13 mouse cellular contexts compared by ENCODE assay signal in the genomic region with DNA sequence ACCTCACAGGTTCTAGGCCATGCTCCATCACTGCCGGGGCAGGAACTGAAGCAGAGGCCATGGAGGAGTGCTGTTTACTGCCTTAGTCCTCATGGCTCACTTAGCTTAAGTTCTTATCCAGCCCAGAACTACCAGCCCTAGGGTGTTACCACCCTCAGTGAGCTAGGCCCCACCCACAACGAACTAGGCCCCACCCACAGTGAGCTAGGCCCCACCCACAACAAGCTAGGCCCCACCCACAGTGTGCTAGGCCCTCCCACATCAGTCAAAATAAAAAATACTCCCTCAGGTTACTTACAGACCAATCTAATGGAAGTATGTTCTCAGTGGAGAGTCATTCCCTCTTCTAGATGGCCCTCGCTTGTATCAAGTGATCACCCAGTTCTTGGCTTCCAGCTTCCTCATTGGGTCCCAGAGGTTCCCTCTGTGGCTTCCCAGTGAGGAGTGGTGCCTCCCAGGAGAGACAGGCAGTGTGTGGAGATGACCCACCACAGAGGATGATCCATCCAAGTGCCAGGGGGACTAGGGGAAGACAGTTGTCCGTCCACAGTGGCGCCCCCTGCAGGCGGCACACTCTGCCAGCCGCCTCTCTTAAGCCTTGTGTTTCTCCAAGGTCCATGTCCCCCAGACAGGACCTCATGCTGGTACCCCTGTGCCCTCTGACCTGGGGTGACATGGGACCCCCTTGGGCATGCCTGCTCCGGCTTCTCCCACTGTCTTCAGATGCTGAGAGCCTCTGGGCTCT. TPM values are rescaled to one million over a fixed set of nuclear protein-coding genes. Genes with fewer than 3 reads are reported as not detected.
DNase-seq lines count a peak whose midpoint lies in the region; ATAC-seq and TF ChIP-seq lines count a peak whose summit lies in the region.
"Had no signal": no experiment of that assay in that cellular context is flagged by ENCODE, and none has a peak within 500 bp of the region (broad histone marks: within the 10 kb centered on the region; RNA-seq: fewer than 3 reads in every experiment).

No protein-coding gene starts in this region.

- no peak for DNase-seq in heart, postnatal 0 days (ENCODE audit: low spot score)
- no peak for DNase-seq in heart, postnatal 10 days
- no peak for DNase-seq in midbrain, postnatal 0 days (ENCODE audit: low spot score)
- DNase-seq in midbrain, embryonic 10.5 days (ENCODE audit: low spot score): no peak
- peak; percentile 37 for DNase-seq in splenic B cell, adult 2 months (ENCODE audit: low read depth, low spot score)
- DNase-seq in adrenal gland, adult (ENCODE audit: inconsistent age in 2 of 2, low spot score in 1 of 2): no peak
- DNase-seq in right cerebral cortex, adult 2 months (ENCODE audit: low spot score in 2 of 2): no peak
- DNase-seq: embryo, embryonic 11 days; heart, adult 11 months; lung, adult 18-20 months had no signal

- H3K9ac ChIP-seq in heart, postnatal 0 days (replicated peaks; ENCODE audit: low read depth, low read length): no peak overlapping the region
- no peak overlapping the region for H3K9ac ChIP-seq in midbrain, postnatal 0 days (replicated peaks; ENCODE audit: low read length, poor library complexity, severe bottlenecking)
- H3K9ac ChIP-seq: forebrain, embryonic 13.5 days had no signal

- intact Hi-C loops in heart, postnatal 10 days (cut with DNase I): no loop called here

- TF ChIP-seq EP300 in heart, postnatal 0 days (IDR thresholded peaks at IDR 0.05; ENCODE audit: low read depth): no peak

- peaks cover 57% of the 10 kb centered on the region for H3K36me3 ChIP-seq in heart, postnatal 0 days (replicated peaks; ENCODE audit: control insufficient read depth, insufficient read depth, low read length)
- peaks cover 39% of the 10 kb centered on the region for H3K36me3 ChIP-seq in midbrain, postnatal 0 days (ENCODE audit: insufficient read depth, low read length)
- peaks cover 34% of the 10 kb centered on the region for H3K36me3 ChIP-seq in midbrain, embryonic 10.5 days
- H3K36me3 ChIP-seq in splenic B cell, adult 2 months (ENCODE audit: control insufficient read depth, insufficient read depth, low read length, poor library complexity, severe bottlenecking): peaks cover 3% of the 10 kb centered on the region; the same call in 1 of the 2 replicates

- no peaks in the 10 kb centered on the region for H3K27me3 ChIP-seq in heart, postnatal 0 days (ENCODE audit: control insufficient read depth, insufficient read depth, low read length)
- H3K27me3 ChIP-seq in midbrain, postnatal 0 days (ENCODE audit: insufficient read depth, low read length): no peaks in the 10 kb centered on the region
- H3K27me3 ChIP-seq in midbrain, embryonic 10.5 days (ENCODE audit: low read depth, poor library complexity, severe bottlenecking): no peaks in the 10 kb centered on the region
- H3K27me3 ChIP-seq in splenic B cell, adult 2 months (ENCODE audit: control insufficient read depth, insufficient read depth, low read length, poor library complexity, severe bottlenecking): no peaks in the 10 kb centered on the region
- H3K27me3 ChIP-seq: forebrain, embryonic 13.5 days had no signal

- peak; percentile 25; the same call in 1 of the 2 replicates for ATAC-seq in heart, postnatal 0 days (ENCODE audit: insufficient read depth, low read depth)
- no peak for ATAC-seq in midbrain, postnatal 0 days (ENCODE audit: low FRiP score)
- ATAC-seq: forebrain, embryonic 13.5 days had no signal

- 82% methylated on average over 7 of the region's 8 CpGs for WGBS in heart, postnatal 0 days
- 86% methylated on average over 8 of the region's 8 CpGs for WGBS in midbrain, postnatal 0 days
- WGBS in midbrain, embryonic 10.5 days: 90% methylated on average over 8 of the region's 8 CpGs

- TF ChIP-seq POLR2A in bone marrow macrophage, adult 2 months (IDR thresholded peaks at IDR 0.05; ENCODE audit: borderline replicate concordance, low read depth, low read length): no peak

- no peak overlapping the region for H3K4me2 ChIP-seq in heart, postnatal 0 days (ENCODE audit: low read depth, low read length)
- H3K4me2 ChIP-seq in midbrain, postnatal 0 days (ENCODE audit: low read depth, low read length, poor library complexity, severe bottlenecking): no peak overlapping the region
- H3K4me2 ChIP-seq: forebrain, embryonic 13.5 days had no signal

- no peaks in the 10 kb centered on the region for H3K4me1 ChIP-seq in heart, postnatal 0 days (ENCODE audit: control insufficient read depth, insufficient read depth)
- peaks cover 7% of the 10 kb centered on the region for H3K4me1 ChIP-seq in midbrain, postnatal 0 days (ENCODE audit: insufficient read depth, low read length)
- H3K4me1 ChIP-seq in midbrain, embryonic 10.5 days: peaks cover 16% of the 10 kb centered on the region
- H3K4me1 ChIP-seq in bone marrow macrophage, adult 2 months (ENCODE audit: control insufficient read depth, insufficient read depth, low read length): peaks cover 6% of the 10 kb centered on the region

- no peak overlapping the region for H3K4me3 ChIP-seq in heart, postnatal 0 days (ENCODE audit: low read depth, low read length)
- H3K4me3 ChIP-seq in midbrain, postnatal 0 days (ENCODE audit: low read depth, low read length): no peak overlapping the region
- H3K4me3 ChIP-seq in midbrain, embryonic 10.5 days: no peak overlapping the region
- H3K4me3 ChIP-seq in bone marrow macrophage, adult 2 months (ENCODE audit: insufficient read depth, low read length): no peak overlapping the region
- H3K4me3 ChIP-seq: forebrain, embryonic 13.5 days had no signal

- no peaks in the 10 kb centered on the region for H3K9me3 ChIP-seq in heart, postnatal 0 days (replicated peaks; ENCODE audit: control insufficient read depth, low read length)
- H3K9me3 ChIP-seq in midbrain, postnatal 0 days (ENCODE audit: low read length): no peaks in the 10 kb centered on the region
- no peaks in the 10 kb centered on the region for H3K9me3 ChIP-seq in midbrain, embryonic 10.5 days (replicated peaks)
- H3K9me3 ChIP-seq: forebrain, embryonic 13.5 days had no signal

- 0 out of 2 replicates have a peak, but pooled peaks have one; percentile 2 for TF ChIP-seq CTCF in heart, postnatal 0 days (IDR thresholded peaks at IDR 0.05; ENCODE audit: low read depth)
- peak; percentile 49 for TF ChIP-seq CTCF in midbrain, postnatal 0 days (IDR thresholded peaks at IDR 0.05)
- peak; percentile 54 for TF ChIP-seq CTCF in bone marrow macrophage, adult 2 months (IDR thresholded peaks at IDR 0.05; ENCODE audit: low read depth, low read length)

- no peak overlapping the region for H3K27ac ChIP-seq in heart, postnatal 0 days (ENCODE audit: low read depth)
- no peak overlapping the region for H3K27ac ChIP-seq in midbrain, postnatal 0 days (ENCODE audit: low read depth, low read length)
- no peak overlapping the region for H3K27ac ChIP-seq in midbrain, embryonic 10.5 days (replicated peaks)
- H3K27ac ChIP-seq in bone marrow macrophage, adult 2 months (ENCODE audit: insufficient read depth, low read depth, low read length): no peak overlapping the region
- H3K27ac ChIP-seq: forebrain, embryonic 13.5 days had no signal

RNA-seq across cellular contexts. Expression of a gene that starts 5.7 kb away (rescaled TPM):
- 91.1 and 158 TPM in 2 replicates for total RNA-seq in heart, postnatal 0 days (2014; rRNA removed; ENCODE audit: low replicate concordance)
- 51.8 and 56.3 TPM in 2 replicates for polyA plus RNA-seq in heart, postnatal 0 days (2015; fragmentation: Nextera tagmentation; extraction: Ambion mirVana)
- total RNA-seq in heart, postnatal 10 days (2021): 10 to 100 TPM; 56.7 to 58.4 TPM
- total RNA-seq in midbrain, postnatal 0 days (2014; rRNA removed): 186 and 222 TPM in 2 replicates
- polyA plus RNA-seq in midbrain, postnatal 0 days (2015; fragmentation: Nextera tagmentation; extraction: Ambion mirVana): 154 and 158 TPM in 2 replicates
- 32.0 and 33.6 TPM in 2 replicates for polyA plus RNA-seq in midbrain, embryonic 10.5 days (2016; fragmentation: Nextera tagmentation; extraction: Ambion mirVana)
- 58.3 and 65.2 TPM in 2 replicates for polyA plus RNA-seq in bone marrow macrophage, adult 2 months (2012; ENCODE audit: insufficient read depth, insufficient read length, missing spikeins)

RNA-seq across cellular contexts. Expression of a gene that starts 26.5 kb away (rescaled TPM):
- total RNA-seq in heart, postnatal 0 days (2014; rRNA removed; ENCODE audit: low replicate concordance): 156 and 157 TPM in 2 replicates
- polyA plus RNA-seq in heart, postnatal 0 days (2015; fragmentation: Nextera tagmentation; extraction: Ambion mirVana): 197 and 212 TPM in 2 replicates
- 100 to 1,000 TPM; 105 to 112 TPM for total RNA-seq in heart, postnatal 10 days (2021)
- total RNA-seq in midbrain, postnatal 0 days (2014; rRNA removed): 132 and 169 TPM in 2 replicates
- 229 and 237 TPM in 2 replicates for polyA plus RNA-seq in midbrain, postnatal 0 days (2015; fragmentation: Nextera tagmentation; extraction: Ambion mirVana)
- 465 and 494 TPM in 2 replicates for polyA plus RNA-seq in midbrain, embryonic 10.5 days (2016; fragmentation: Nextera tagmentation; extraction: Ambion mirVana)
- polyA plus RNA-seq in bone marrow macrophage, adult 2 months (2012; ENCODE audit: insufficient read depth, insufficient read length, missing spikeins): 105 and 120 TPM in 2 replicates

RNA-seq across cellular contexts. Expression of a gene that starts 34.2 kb away (rescaled TPM):
- total RNA-seq in heart, postnatal 0 days (2014; rRNA removed; ENCODE audit: low replicate concordance): 0.66 and 1.2 TPM in 2 replicates
- 0.41 and 0.48 TPM in 2 replicates for polyA plus RNA-seq in heart, postnatal 0 days (2015; fragmentation: Nextera tagmentation; extraction: Ambion mirVana)
- total RNA-seq in heart, postnatal 10 days (2021): under 1 TPM; 0.07 to 0.12 TPM
- 0.77 and 1.8 TPM in 2 replicates for total RNA-seq in midbrain, postnatal 0 days (2014; rRNA removed)
- 0.59 and 0.67 TPM in 2 replicates for polyA plus RNA-seq in midbrain, postnatal 0 days (2015; fragmentation: Nextera tagmentation; extraction: Ambion mirVana)
- polyA plus RNA-seq in midbrain, embryonic 10.5 days (2016; fragmentation: Nextera tagmentation; extraction: Ambion mirVana): not detected in 2 replicates
- not detected in 2 replicates for polyA plus RNA-seq in bone marrow macrophage, adult 2 months (2012; ENCODE audit: insufficient read depth, insufficient read length, missing spikeins)
- polyA plus RNA-seq: forebrain, embryonic 13.5 days; hindbrain, embryonic 11.5 days had no signal

RNA-seq across cellular contexts. Expression of a gene that starts 45.0 kb away (rescaled TPM):
- 0.39 TPM in 1 of 2 replicates, not detected in the other for total RNA-seq in heart, postnatal 0 days (2014; rRNA removed; ENCODE audit: low replicate concordance)
- 0.62 and 0.68 TPM in 2 replicates for polyA plus RNA-seq in heart, postnatal 0 days (2015; fragmentation: Nextera tagmentation; extraction: Ambion mirVana)
- under 1 TPM in 1 of 2 experiments, not detected in 1; 0.22 TPM for total RNA-seq in heart, postnatal 10 days (2021)
- total RNA-seq in midbrain, postnatal 0 days (2014; rRNA removed): 13.3 and 22.7 TPM in 2 replicates
- 10.3 and 13.3 TPM in 2 replicates for polyA plus RNA-seq in midbrain, postnatal 0 days (2015; fragmentation: Nextera tagmentation; extraction: Ambion mirVana)
- polyA plus RNA-seq in midbrain, embryonic 10.5 days (2016; fragmentation: Nextera tagmentation; extraction: Ambion mirVana): 20.6 and 21.8 TPM in 2 replicates
- polyA plus RNA-seq in bone marrow macrophage, adult 2 months (2012; ENCODE audit: insufficient read depth, insufficient read length, missing spikeins): 0.68 and 0.72 TPM in 2 replicates

RNA-seq across cellular contexts. Expression of a gene that starts 45.1 kb away (rescaled TPM):
- total RNA-seq in heart, postnatal 0 days (2014; rRNA removed; ENCODE audit: low replicate concordance): 46.4 and 50.8 TPM in 2 replicates
- 12.4 and 12.9 TPM in 2 replicates for polyA plus RNA-seq in heart, postnatal 0 days (2015; fragmentation: Nextera tagmentation; extraction: Ambion mirVana)
- 10 to 100 TPM; 66.3 to 67.2 TPM for total RNA-seq in heart, postnatal 10 days (2021)
- 152 and 156 TPM in 2 replicates for total RNA-seq in midbrain, postnatal 0 days (2014; rRNA removed)
- 43.1 and 43.5 TPM in 2 replicates for polyA plus RNA-seq in midbrain, postnatal 0 days (2015; fragmentation: Nextera tagmentation; extraction: Ambion mirVana)
- polyA plus RNA-seq in midbrain, embryonic 10.5 days (2016; fragmentation: Nextera tagmentation; extraction: Ambion mirVana): 27.0 and 29.6 TPM in 2 replicates
- 5.2 and 5.8 TPM in 2 replicates for polyA plus RNA-seq in bone marrow macrophage, adult 2 months (2012; ENCODE audit: insufficient read depth, insufficient read length, missing spikeins)

Comparison
In these comparisons a context has a peak if more than half of its experiments do, and no peak if none do; other contexts are left out.
1. CTCF ChIP-seq: peak in every context shown above with its lines; median percentile 54 in bone marrow macrophage, adult 2 months; 49 in midbrain, postnatal 0 days; 2 in heart, postnatal 0 days.